Mouse (Mus musculus) right cerebral cortex, adult 2 months (tissue): ENCODE results near the gene Lin28b.
"Not testable (repeated sequence)": the region's sequence is repeated elsewhere in the genome, so short reads cannot be mapped to it uniquely, and the experiment has no call there.

ENCODE experiments used
- DNase-seq, 2 experiments: peaks; one replicate each; pipeline ENCODE4 v3.0.0; 2021 to 2022; ENCODE audit warnings: low spot score in 2 of 2

Lin28b gene

DNA sequence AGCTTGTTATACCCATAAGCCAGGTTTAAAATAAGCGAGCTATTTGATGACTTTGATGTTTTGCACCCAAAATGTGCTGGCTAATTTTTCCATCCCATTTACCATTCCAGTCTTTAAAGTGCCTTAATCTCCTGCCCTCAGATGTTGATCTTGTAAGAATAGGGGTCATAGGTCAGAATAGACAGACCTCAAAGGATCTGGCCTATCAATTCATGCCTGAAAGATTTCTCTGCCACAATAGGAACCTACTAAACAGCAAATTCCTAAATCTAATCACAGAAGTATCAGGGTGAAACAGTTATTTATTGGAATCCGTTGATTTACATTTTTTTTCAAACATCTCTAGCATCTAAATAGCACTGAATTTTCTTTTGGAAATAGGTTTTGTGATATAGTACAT, 74.5 kb downstream of the Lin28b start:
- no peak for DNase-seq

DNA sequence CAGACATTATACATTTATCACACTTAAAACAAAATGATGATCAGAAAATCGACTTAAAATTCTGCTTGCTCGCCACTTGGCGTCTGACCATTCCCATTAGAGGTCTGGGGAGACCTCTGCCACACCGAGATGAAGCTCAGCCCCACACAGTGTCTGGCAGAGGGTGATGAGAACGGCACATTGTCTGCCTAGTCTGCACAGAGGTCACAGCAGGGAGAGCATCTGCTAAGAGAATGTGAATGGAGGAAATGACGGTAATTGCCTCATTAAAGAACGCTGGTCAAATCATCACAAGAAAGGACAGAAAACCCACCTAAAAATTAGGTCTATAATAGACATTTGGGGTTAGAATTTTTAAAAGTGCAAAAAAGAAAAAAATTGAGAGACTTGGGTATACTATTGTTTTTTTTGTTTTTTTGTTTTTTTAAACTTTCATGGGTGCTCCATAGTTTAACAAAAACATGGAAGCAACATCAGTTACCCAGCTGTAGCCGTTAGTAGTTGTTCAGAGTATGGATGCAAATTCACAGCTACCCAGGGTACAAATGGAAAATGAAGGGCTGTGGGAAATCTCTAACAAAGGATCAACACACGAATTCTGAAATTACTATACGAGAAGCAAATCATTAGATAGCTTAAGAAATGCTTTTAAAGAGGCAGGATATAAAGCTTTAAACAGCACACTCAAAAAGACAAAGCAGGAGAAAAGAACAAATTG, 75.4 kb downstream of the Lin28b start:
- no peak for DNase-seq

DNA sequence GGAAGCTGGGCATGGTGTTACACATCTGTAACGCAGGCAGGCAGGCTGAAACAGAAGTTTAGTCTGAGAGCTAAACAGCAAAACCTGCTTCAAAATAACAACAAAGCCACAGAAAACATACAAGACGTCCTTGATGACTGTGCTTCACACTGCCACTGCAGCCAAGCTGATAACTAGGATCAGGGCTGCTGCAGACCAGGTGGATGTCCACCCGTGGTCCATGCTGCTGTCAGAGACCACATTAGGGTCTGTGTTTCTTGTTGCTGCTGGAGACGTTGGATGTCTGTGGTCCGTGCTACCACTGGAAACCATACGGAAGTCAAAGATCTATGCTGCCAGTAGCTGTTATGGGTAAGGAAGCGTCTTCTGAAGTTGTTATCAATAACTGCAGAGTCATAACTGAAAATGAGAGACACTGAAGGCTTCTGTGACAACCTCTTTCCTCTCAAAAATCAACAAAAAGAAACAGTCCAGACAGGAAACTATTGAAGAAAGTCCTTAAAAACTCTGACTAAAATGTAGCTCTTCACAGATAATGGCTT, 86.4 kb downstream of the Lin28b start:
- DNase-seq = no peak

DNA sequence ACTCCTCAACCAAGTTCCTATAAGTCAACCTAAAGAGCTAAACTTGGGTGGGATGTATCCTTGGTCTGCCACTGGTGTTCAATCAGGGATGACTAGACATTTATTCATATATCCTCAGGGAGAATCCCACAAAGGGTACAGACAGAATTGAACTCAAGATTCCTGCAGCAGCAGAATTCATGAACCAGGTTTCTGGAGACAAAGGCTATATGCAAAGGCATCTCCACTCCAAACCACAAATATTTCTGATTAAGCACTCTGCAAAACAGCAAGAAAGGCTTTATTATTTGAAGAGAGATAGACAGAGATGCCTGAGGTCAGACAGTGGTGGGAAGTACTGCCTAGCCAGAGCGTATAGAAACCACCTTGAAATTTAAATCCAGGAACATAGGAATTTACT, 88.0 kb downstream of the Lin28b start:
- DNase-seq = no peak

DNA sequence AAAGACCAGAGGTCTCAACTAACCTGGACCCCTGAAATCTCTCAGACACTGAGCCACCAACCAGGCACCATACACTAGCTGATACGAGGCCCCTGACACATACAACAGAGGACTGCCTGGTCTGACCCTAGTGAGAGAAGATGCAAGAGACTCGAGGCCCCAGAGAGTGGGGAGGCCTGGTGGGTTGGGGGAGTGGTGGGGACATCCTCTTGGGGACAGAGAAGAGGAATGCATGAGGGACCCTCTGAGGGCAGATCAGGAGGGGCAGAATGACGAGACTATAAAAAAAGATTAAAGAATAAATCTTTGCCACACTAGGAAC, 103.6 kb downstream of the Lin28b start:
- DNase-seq = no peak

DNA sequence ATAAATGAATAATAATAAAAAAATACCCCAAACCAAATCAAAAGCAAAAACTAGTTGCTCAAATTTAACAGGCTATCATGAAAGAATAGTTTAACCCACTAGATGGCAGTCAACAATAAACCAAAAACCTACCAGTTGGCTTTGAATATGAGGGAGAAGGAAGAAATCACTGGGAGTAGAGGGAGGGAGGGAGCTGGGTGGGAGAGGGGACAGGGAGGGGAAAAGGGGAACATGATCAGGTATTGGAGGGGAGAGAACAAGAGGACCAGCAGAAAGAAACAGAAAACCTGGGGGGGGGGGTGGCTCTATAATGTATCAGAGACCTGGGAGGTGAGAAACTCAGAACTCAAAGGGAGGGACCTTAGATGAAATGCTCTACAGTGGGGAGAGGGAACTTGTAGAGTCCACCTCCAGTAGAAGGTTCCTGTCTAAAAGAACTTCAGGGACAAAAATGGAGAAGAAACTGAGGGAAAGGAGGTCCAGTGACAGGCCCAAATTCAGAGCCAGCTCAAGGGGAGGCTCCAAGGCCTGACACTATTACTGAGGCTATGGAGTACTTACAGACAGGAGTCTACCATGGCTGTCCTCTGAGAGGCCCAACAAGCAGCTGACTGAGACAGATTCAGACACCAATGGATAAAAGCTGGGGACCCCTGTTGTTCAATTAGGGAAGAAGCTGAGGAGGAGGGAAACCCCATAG, 104.1 kb downstream of the Lin28b start:
- no peak for DNase-seq

DNA sequence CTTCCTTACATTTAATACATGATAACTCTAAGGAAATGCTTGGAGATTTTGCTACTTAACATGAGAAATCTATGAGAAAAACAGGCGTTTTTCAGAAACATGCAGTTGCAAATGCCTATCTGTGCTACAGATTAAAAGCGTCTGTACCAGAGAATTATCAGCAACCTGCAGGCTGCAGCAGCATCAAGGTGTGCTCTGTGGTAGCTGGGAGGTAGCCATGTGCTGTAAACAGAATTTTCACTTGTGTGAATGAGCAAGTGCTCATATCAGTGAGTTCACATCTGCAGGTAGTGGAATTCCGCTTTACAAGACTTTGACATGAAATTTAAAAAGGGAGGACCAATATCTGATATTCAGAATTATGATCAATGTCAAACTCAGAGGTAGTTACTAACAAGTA, 107.9 kb downstream of the Lin28b start:
- DNase-seq = no peak

DNA sequence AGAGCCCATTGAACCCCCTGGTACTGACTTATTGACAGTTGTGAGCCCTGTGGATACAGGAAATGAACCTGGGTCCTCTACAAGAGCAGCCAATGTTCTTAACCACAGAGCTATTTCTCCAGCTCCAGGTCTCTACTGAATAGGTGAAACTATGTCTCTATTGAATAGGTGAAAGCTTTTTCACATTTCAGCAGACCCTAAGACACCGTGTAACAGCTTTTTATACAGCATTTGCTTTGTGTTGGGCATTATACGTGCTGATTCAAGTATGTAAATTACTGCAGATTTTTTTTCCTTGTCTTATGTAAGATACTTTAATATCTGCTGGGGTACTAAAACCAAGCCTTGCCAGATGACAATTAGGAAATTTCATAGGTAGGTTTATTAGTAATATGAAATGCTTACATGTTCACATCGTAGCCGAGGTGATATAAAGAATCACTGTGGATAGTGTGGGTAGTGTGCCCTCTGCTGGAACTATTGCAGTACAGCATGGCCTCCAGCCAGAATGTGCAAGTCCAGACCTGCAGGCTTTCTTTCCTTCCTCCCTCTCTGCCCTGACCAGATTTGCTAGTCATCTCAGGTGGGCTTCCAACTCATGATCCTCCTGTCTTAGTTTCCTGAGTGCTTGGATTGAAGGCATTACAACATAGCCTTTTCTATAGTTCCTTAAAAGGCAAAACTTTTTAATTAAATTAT, 113.1 kb downstream of the Lin28b start:
- peak; percentile 80 for DNase-seq

DNA sequence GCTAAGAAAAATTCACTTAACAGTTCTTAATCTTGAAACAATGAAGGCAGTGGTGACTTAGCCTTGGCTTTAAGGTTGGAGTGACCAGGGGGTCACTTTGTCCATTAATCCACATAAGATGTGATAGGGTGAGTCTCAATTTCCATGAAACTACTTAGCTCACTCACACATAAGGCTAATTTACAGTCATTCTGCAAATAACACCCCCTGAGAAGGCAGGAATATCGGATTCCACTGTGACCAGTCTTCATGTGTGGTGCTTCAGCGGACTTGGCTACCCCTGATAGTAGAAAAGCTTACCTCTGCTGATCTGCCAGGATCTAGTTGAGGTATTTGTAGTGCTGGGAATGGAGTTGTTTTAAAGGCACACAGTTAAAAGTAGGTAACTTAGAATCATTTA, 115.7 kb downstream of the Lin28b start:
- DNase-seq = no peak

DNA sequence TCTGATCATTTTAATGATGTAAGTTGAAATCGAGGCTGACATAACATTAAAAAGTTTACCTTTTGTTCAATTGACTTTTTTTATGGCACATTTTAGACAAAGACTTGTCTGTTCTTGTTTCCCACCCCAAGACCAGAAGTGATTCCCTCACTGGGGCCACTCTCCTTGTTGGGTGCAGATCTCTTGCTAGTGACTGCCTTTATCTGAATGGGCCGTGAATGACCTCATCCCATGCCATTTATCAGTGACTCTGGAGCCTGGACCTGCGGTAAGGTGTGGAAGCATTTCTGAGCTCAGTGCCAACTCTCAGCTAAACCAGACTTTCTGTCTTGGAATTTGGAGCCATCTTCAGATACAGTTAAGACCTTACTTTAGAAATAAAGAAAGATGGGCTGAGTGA, 116.6 kb downstream of the Lin28b start:
- no peak for DNase-seq

DNA sequence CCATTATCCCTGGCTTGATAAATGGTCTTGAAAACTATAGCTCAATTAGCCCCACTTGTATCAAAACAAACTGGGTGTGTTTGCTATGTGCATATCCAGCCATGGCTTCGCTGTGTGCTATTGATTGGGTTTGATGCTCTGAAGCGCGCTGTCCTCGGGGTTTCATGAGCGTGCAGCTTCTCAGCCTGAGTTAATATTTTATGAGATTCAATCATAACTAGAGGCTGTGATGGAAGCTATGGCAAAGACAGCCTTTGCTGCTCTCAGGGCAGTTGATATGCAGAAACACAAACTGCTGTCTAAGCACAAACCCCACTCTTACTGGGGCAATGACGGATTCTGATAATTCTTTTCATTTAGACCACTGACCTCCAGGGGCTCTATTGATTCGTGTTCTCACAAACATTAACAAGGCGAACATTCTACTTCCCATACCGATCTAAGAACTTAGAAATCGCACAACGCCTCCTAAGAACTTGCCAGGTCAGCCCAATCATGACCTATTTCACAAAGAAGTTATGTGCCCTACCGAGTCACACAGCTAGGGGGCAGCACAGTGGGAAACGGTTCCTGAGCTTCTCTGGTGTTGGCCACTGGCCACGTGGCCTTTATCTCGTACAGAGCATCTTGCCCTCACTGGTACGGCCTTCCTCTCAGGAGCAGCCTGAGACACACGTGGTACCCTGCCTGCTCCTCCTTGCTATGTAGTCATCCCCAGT, 119.0 kb downstream of the Lin28b start:
- DNase-seq = no peak

DNA sequence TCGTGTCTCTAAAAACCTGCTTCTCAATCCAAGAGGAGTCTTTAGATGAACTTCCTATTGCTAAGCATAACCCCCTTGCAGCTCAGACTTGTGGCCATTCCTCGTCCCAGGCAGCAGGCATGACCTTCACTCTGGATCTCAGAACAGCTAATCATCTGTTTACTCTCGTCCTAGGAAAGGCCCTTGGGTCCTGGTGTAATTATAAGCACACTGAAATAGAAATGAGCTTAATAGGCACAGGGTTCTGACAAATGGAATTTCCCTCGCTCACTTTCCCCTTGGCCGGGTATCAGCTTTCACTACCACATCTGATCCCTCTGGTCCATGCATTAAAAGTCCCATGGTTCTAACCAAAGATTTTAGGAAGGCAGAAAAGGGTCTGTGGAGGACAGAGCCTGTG, 122.8 kb downstream of the Lin28b start:
- DNase-seq = no peak

DNA sequence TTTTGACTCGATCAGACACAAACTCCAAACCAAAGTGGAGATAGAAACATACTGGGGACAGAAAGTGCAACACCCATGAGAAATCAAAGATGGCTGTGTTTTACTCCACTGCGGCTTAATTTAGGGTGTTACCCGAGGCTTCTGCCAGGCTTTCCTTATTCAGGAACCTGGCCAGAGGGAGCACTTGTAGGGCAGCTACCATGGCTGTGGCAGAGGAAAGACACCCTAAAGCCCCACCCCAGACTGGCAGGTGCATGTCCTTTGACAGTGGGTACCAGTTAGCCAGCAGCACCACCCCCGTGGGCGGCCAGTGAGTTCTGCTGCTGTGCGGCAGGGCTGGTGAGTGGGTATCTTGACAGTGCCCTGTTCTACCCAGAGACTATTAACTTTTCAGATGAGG, 130.1 kb downstream of the Lin28b start:
- DNase-seq = no peak

DNA sequence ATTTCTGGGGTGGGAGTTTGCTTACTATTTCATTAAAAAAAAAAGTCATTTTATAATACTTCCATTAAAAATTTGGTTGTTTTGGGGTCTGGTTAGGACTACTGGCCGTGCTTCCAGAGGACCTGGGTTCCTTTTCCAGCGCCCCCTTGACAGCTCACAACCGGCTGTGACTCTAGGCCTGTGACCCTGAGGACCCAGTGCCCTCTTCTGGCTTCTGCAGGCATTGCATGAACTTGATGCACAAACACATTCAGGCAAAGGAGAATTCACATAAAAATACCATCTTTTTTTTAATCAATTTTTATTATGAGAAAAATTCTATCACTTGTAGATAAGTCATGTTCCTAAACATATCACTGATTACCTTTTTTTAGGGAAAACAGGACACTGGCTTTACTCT, 138.1 kb downstream of the Lin28b start:
- not testable (repeated sequence) for DNase-seq

DNA sequence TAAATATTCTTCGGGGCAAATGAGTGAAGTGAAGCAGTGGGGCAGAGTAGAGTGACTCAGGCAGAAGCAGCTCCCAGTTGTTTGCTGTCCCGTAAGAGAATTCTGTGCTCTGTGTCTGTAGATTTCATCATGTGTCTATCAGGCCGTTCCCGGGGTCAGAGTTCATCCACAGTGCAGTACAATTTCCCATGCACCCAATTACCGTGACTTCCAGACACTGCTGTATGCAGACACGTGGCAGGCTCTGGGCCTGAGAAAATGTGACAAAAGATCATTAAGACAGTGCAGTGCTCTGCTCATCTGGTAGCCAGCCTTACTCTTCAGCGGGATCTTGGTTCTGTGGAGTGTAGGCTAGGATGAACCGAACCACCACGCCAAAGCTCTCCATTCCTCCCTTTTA, 141.0 kb downstream of the Lin28b start:
- DNase-seq = no peak

DNA sequence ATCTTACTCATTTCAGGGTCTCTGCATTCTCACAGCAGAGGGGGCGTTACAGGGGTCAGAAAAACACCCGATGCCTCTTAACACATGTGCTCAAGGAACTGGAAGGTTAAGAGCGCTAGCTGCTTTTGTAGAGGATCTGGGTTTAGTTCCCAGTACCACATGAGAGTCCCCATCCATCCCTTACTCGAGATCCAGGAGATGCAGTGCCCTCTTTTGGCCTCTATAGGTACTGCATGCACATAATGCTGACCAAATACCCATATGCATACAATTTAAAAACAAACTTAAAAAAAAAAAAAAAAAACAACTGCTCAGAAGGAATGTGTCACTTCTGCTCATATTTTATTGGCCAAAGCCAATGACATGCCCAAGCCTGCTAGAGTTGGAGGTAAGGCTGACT, 141.8 kb downstream of the Lin28b start:
- no peak for DNase-seq

DNA sequence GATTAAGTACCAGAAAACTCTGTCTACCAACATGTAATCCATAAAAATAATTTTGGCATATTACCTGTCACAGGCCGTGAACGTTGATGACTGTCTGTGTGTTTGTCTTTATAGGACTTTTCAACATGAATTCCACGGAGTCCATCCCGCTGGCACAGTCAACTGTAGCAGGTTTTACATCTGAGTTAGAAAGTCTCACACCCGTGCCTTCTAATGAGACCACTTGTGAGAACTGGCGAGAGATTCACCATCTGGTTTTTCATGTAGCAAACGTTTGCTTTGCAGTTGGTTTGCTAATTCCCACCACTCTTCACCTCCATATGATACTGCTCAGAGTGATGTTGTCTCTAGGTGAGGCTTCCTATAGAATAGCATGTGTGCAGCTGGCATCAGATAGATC, 147.1 kb downstream of the Lin28b start:
- DNase-seq = no peak

DNA sequence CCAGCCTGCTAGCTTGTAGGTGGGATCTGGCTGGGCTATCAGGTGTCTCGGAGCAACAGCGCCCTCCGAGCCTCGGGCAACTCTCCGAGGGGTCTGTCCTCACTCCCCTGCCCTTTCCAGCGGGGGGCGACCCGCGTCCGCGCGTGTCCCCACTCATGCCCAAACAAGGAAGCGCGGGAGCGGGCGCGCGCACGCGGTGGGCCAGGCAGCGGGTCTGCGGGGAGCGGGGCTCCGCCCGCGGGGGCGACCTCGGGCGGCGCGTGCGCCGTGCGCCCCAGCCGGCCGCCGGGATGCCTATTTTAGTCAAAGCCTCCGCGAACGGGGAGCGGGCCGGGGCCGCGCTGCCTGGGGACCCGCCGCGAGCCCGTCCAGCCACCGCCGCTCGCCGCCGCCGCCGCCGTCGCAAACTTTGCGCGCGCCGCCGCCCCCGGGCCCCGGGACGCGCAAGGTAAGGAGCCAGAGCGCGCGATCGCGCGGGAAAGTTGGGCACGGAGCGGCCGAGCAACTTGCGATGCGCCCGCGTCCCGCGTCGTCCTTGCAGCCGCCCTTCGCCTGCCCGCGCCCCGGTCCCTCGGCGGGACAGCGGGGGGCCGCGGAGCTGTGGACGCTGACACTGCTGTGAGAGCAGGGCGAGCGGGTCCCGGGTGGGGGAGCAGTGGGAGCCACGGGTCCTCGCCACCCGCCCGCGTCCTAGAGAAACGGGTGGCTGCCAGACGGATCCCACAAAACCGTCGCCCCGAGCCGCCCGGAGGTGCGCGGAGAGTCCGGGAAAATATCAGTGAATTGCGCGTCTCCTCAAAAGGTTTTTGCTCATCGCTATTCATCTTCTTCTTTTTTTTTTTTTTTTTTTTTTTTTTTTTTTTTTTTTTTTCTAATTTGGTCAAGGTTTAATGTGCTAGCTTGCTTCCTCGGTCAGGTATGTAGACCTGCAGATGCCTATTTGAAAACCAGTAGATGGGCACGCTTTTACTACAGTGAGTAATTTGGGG, 150.5 kb downstream of the Lin28b start, which contains the start of gene Bves:
Gene Bves, plus strand, starts transcription at position 339 of the 989 bp plus-strand sequence.
- DNase-seq = peak; percentile 10 to 11

DNA sequence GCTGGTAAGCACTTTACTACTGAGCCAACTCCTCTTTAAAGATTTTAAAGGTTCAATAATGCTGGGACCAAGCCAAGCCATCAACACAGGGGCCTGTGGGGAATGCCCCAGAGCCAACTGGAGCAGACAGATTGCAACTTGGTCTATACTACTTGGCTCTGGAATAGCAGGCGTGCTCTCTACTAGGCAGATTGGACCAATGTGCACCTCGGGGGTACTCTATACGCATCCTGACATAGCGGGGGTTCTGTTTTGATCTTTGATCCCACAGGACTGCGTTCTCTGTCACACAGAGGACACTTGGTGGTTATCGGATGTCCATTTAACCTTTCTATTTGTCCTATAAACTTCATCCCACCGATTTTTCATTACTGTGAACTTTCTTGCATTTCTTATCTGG, 151.3 kb downstream of the Lin28b start:
- DNase-seq = no peak

DNA sequence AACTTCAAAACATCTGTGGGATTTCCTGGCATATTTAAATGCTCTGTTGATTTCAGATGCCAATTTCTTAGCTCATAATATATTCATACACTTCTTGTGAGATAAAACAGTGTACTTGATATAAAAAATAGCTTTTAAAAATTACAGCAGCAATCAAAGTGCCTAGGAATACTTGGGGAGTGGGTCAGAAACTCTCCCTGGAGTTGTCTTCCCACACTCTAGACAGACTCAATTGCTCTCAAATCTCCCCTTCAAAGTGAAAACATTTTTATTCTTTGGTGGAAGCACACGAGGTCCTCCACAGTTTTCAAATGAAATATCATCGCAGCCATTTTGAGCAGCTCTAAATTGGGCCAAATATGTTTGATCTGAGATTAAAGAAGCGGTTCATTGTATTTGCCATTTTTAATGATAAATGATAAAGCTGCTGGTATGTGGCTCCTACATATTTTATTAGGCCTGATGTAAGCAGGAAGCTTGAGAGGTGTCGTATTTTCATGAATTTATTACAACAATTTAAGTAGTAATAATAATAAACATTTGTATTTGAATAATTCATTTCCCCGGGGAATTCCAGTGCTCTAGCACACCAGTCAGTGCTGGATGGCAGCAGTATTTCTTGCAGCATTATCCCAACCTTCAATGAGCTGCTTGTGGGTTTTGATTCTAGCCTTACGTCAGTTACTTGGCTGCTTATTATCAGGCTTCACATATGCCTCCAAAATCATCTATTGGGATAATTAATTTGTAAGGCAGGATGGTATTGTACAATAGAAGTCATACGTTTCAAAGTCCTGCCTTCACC, 157.8 kb downstream of the Lin28b start:
- DNase-seq = no peak
